In the genomic region with DNA sequence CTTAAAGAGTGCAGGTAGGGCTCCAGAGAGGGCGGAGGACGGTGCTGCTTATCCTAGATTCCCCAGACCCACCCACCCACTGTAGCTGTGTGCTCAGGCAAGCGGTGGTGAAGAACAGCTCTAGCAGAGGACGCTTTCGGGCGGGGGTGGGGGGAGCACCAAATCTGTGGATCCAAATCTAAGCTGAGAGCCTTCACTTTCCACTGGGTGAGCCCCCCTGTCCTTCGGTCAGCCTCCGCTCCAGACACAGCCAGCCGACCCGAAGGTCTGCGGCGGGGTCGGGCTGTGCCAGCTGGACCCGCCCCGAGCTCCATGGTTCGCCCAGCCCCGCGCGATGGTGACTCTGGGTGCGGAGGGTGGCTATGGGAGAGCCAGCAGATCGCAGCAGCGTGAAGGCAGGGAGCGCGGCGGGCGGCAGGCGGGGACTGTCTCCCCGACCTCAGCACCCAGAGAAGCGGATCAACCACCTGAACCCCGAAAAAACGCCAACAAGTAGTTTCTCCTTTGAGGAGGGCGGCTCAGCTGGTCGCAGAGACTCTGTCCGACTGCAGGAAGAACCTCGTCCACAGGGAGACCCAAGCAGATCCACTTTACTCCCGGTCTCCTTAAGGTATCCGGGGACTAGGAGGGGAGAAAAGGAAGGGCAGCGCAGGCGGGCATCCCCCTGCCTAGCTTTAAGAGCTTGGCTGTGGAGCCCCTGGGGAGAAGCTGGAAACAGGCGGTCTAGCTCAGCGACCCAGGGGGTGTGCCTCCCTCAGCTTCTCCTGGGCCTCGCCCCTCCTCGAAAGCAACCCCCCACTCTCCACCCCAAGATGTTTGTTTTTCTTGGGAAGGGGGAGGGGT, we compare ENCODE assay signal across 9 mouse cellular contexts. TPM values are rescaled to one million over a fixed set of nuclear protein-coding genes. Genes with fewer than 3 reads are reported as not detected.
DNase-seq lines count a peak whose midpoint lies in the region; ATAC-seq lines count a peak whose summit lies in the region.
"Had no signal": no experiment of that assay in that cellular context is flagged by ENCODE, and none has a peak within 500 bp of the region (broad histone marks: within the 10 kb centered on the region; RNA-seq: fewer than 3 reads in every experiment).

No protein-coding gene starts in this region.

- H3K4me2 ChIP-seq in stomach, embryonic 16.5 days (ENCODE audit: low read depth, low read length) = peak overlapping the region; percentile 79

- peak overlapping the region; percentile 72 for H3K4me3 ChIP-seq in midbrain, embryonic 10.5 days
- peak overlapping the region; percentile 50 for H3K4me3 ChIP-seq in stomach, embryonic 16.5 days (replicated peaks; ENCODE audit: low read length)

- peaks cover 52% of the 10 kb centered on the region for H3K27me3 ChIP-seq in midbrain, embryonic 10.5 days (ENCODE audit: low read depth, poor library complexity, severe bottlenecking)
- peaks cover 17% of the 10 kb centered on the region for H3K27me3 ChIP-seq in stomach, embryonic 16.5 days (ENCODE audit: control insufficient read depth, insufficient read depth, low read length)

- under 1% methylated on average over 43 of the region's 43 CpGs for WGBS in midbrain, embryonic 10.5 days
- 1% methylated on average over 43 of the region's 43 CpGs for WGBS in stomach, embryonic 16.5 days

- H3K27ac ChIP-seq in midbrain, embryonic 10.5 days (replicated peaks) = peak overlapping the region; percentile 73
- H3K27ac ChIP-seq in stomach, embryonic 16.5 days (ENCODE audit: low read length) = no peak overlapping the region

- intact Hi-C loops in heart, postnatal 14 days (cut with DNase I) = no loop called here

- peak overlapping the region; percentile 49 for H3K9ac ChIP-seq in stomach, embryonic 16.5 days (ENCODE audit: low read length)

- peak; percentile 65; the same call in 1 of the 2 replicates for ATAC-seq in stomach, embryonic 16.5 days (ENCODE audit: insufficient read depth, low FRiP score)

- H3K9me3 ChIP-seq in midbrain, embryonic 10.5 days (replicated peaks) = no peaks in the 10 kb centered on the region
- no peaks in the 10 kb centered on the region; the same call in 1 of the 2 replicates for H3K9me3 ChIP-seq in stomach, embryonic 16.5 days (replicated peaks; ENCODE audit: control insufficient read depth, low read length)

- peaks cover 26% of the 10 kb centered on the region for H3K4me1 ChIP-seq in midbrain, embryonic 10.5 days
- H3K4me1 ChIP-seq in stomach, embryonic 16.5 days (ENCODE audit: control insufficient read depth, insufficient read depth, low read length) = peaks cover 11% of the 10 kb centered on the region; the same call in 1 of the 2 replicates

- no peaks in the 10 kb centered on the region for H3K36me3 ChIP-seq in midbrain, embryonic 10.5 days
- no peaks in the 10 kb centered on the region for H3K36me3 ChIP-seq in stomach, embryonic 16.5 days (ENCODE audit: control insufficient read depth, insufficient read depth, low read length)

- peak; percentile 34 to 58 for DNase-seq in left cerebral cortex, adult 18-20 months (ENCODE audit: low spot score in 2 of 2)
- DNase-seq in left cerebral cortex, adult 11 months (ENCODE audit: low spot score) = no peak
- DNase-seq in cerebellum, postnatal 4 days (ENCODE audit: low spot score in 2 of 2) = peak; percentile 19 to 30
- DNase-seq in heart, postnatal 14 days = peak; percentile 4 to 7
- peak; percentile 50 to 67 for DNase-seq in kidney, postnatal 4 days
- DNase-seq in midbrain, embryonic 10.5 days (ENCODE audit: low spot score) = peak; percentile 52
- no peak for DNase-seq in spleen, postnatal 10 days (ENCODE audit: low spot score in 2 of 2)

RNA-seq across cellular contexts. Expression of a gene that starts 0.8 kb away (rescaled TPM):
- 10 to 100 TPM; 89.9 to 95.7 TPM for total RNA-seq in left cerebral cortex, adult 18-20 months (2021)
- total RNA-seq in heart, postnatal 14 days (2021) = under 1 TPM; 0.66 to 0.76 TPM
- 1.0 and 2.6 TPM in 2 replicates for polyA plus RNA-seq in midbrain, embryonic 10.5 days (2016; fragmentation: Nextera tagmentation; extraction: Ambion mirVana)
- polyA plus RNA-seq in stomach, embryonic 16.5 days (2015; fragmentation: Nextera tagmentation; extraction: Ambion mirVana) = 1.1 and 1.2 TPM in 2 replicates
- polyA plus RNA-seq: liver, adult 2 months had no signal

Comparison
In these comparisons a context has a peak if more than half of its experiments do, and no peak if none do; other contexts are left out.
1. DNase-seq: peak in left cerebral cortex, adult 18-20 months (2 of 2), cerebellum, postnatal 4 days (2 of 2), heart, postnatal 14 days (2 of 2), kidney, postnatal 4 days (2 of 2) and midbrain, embryonic 10.5 days (single experiment); none in left cerebral cortex, adult 11 months (single experiment) and spleen, postnatal 10 days (0 of 2).
2. RNA of a gene that starts 0.8 kb away (total RNA-seq): 89.9 to 95.7 TPM in left cerebral cortex, adult 18-20 months; 0.66 to 0.76 TPM in heart, postnatal 14 days; every median in the first group is over 10 times any median in the second.